Mouse (Mus musculus) midbrain, embryonic 10.5 days (tissue): Measurements from ENCODE around the gene Zfp2. TPM values are rescaled to one million over a fixed set of nuclear protein-coding genes. Genes with fewer than 3 reads are reported as not detected.

Source experiments
- DNase-seq: peaks from one replicate; pipeline ENCODE4 v3.0.0-alpha.2; 2017; ENCODE audit warnings: low spot score
- H3K27ac ChIP-seq: fragments of 300-500 bp; sonication (generic); replicated peaks from 2 replicates; pipeline ENCODE4 v1.5.1; 2016; ENCODE audit warnings: mild to moderate bottlenecking
- H3K27me3 ChIP-seq: fragments of 300-500 bp; sonication (generic); 2 replicates; pipeline ENCODE4 v1.6.1; 2016; ENCODE audit warnings: low read depth, mild to moderate bottlenecking; ENCODE audit not compliant: poor library complexity, severe bottlenecking
- H3K36me3 ChIP-seq: fragments of 300-500 bp; sonication (generic); 2 replicates; pipeline ENCODE4 v1.6.1; 2016; ENCODE audit warnings: mild to moderate bottlenecking, moderate library complexity
- H3K4me1 ChIP-seq: fragments of 300-500 bp; sonication (generic); 2 replicates; pipeline ENCODE4 v1.6.1; 2016
- H3K4me3 ChIP-seq: fragments of 300-500 bp; sonication (generic); 2 replicates; pipeline ENCODE4 v1.5.1; 2016; ENCODE audit warnings: mild to moderate bottlenecking, moderate library complexity
- H3K9me3 ChIP-seq: fragments of 300-500 bp; sonication (generic); replicated peaks from 2 replicates; pipeline ENCODE4 v1.6.1; 2016; ENCODE audit warnings: mild to moderate bottlenecking
- WGBS: fragments of 180-500 bp; shearing (Covaris S2); methylation state at CpG from one replicate; pipeline ENCODE4 v1.1.7; 2016; 5-methylcytosine and 5-hydroxymethylcytosine counted together
- polyA plus RNA-seq: library from polyadenylated mRNA; unstranded; fragments of >200 nt; fragmentation: Nextera tagmentation; extraction: Ambion mirVana; gene quantifications from 2 replicates; pipeline ENCODE4 v1.2.1, GENCODE M21; 2016

Gene Zfp2
- polyA plus RNA-seq: 25.1 and 29.9 TPM in 2 replicates

DNA sequence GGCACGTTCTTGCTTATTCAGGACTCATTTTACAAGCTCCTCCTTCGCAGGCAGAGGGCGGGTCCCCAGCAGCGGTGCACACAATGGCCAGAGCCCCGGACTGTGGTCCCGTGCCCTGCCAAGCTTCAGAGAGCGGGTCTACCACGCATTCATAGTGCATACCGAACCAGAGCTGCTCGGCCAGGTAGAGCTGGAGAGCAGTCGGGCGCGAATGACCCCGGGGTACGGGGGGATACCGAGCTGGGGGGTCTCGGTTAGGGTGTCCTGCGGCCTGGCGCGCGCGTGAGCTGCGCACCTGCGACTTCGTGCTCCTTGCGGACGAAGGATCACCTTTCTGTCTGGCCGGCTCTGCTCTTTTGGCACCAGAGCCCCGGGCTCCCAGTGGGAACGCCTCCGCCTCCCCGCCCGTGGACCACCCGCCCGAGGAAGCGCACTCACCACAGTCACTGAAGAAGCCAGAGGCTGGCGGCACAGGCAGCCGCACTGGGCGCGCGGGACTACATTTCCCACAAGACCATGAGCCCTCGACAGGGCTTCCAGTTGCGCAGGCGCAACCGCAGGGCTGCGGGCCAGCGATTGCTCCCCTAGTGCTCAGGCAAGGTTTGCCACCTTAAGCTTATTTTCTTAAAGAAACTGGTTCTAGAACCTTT lies at the start of gene Zfp2:
Gene Zfp2 (minus strand): TSS at position 495 of the 650 bp plus-strand sequence.
- under 1% methylated on average over 47 of the region's 47 CpGs for WGBS
- Histone ChIP-seq H3K4me3 (peak within 1 kb of the TSS; percentile 92), H3K36me3 (peaks cover 45% of the 10 kb centered on the region), H3K27me3 (no peaks in the 10 kb centered on the region), H3K4me1 (no peaks in the 10 kb centered on the region), H3K9me3 (peaks cover 34% of the 10 kb centered on the region), H3K27ac (peak within 1 kb of the TSS; percentile 98)
- DNase-seq: peak; percentile 92

DNA sequence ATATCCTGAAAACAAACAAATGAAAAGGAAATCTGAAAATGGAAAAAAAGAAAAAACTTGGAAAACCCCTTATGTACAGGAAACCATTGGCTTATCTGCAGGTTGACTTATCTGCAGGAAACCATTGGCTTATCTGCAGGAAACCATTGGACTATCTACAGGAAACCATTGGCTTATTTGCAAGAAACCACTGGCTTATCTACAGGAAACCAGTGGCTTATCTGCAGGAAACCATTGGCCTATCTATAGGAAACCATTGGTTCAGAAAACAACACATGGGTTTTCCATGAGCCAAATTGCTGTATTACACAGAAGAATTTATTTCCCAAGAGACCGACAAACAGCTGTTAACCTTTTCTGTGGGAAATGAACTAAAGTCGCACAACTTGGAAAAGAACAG lies 48.9 kb upstream of the Zfp2 start:
- DNase-seq: no peak
- Histone ChIP-seq H3K9me3 (no peaks in the 10 kb centered on the region), H3K4me1 (peaks cover 4% of the 10 kb centered on the region), H3K4me3 (no peak overlapping the region), H3K27me3 (no peaks in the 10 kb centered on the region), H3K36me3 (no peaks in the 10 kb centered on the region), H3K27ac (no peak overlapping the region)
- WGBS: 88% methylated on average over 2 of the region's 2 CpGs

DNA sequence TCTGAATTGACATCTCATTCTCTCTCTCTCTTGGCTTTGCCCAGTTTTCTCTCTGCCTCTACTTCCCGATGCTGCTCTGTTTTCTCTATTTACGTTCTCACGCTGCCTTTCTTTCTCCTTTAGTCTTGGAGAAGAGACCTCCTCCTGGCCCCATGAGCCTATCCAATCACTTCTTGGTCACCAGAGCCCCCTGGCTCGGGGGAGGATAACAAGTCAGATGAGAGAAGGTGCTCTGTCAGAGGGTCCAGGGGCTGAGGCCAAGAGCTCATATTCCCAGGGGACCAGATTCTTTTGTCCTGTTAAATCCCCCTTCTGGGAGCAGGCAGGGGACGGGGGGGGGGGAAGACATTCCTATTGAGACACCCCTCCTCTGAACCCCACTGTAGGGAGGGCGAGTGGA lies 37.7 kb upstream of the Zfp2 start, which contains the start of gene Prop1:
Gene Prop1 (minus strand): TSS at position 101 of the 400 bp plus-strand sequence.
- no peak for DNase-seq
- peaks cover 5% of the 10 kb centered on the region; the same call in 1 of the 2 replicates for H3K27me3 ChIP-seq
- no peaks in the 10 kb centered on the region for H3K4me1 ChIP-seq
- no peak within 1 kb of the TSS for H3K27ac ChIP-seq
- no peaks in the 10 kb centered on the region for H3K9me3 ChIP-seq
- H3K36me3 ChIP-seq: no peaks in the 10 kb centered on the region
- H3K4me3 ChIP-seq: no peak within 1 kb of the TSS
- 68% methylated on average over 6 of the region's 6 CpGs for WGBS

DNA sequence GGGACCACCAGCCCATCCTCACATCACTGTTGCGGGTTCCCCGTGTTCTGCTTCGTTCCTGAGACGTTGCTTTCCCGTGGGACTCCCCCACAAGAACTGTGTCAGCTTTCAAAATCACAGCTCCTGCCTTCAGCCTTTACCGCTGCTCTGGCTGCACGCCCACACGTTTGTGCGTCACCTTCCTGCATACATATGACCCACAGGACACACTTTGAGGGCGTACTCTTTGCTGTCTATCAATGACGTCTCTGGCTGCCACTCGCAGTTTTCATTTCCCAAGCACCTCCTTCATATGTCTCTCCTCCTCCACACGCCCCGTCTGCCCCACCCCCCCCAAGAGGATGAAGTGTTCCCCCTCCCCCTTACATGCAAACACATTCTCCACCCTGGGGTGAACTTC lies 36.3 kb upstream of the Zfp2 start:
- peaks cover 5% of the 10 kb centered on the region; the same call in 1 of the 2 replicates for H3K27me3 ChIP-seq
- no peak overlapping the region for H3K4me3 ChIP-seq
- 84% methylated on average over 14 of the region's 14 CpGs for WGBS
- H3K36me3 ChIP-seq: no peaks in the 10 kb centered on the region
- H3K9me3 ChIP-seq: no peaks in the 10 kb centered on the region
- DNase-seq: no peak
- no peaks in the 10 kb centered on the region for H3K4me1 ChIP-seq
- H3K27ac ChIP-seq: no peak overlapping the region

DNA sequence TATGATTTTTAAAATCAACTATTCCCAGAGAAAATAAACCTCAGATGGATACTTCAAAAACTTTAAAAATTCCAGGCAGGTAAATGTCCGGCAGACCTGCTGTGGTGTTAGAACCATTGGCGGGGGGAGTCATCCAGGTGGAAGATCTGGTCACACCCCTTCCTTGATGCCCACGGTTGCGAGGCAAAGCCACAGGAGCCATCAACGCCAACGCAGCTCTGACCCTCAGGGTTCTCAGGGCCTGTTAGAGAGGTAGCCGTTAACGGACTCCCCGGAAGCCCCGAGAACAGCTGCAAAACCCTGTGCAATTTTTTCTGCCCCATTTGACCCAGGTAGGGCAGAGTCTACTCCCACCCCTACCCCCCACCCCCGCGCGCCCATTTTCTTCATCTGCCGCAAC lies 27.5 kb upstream of the Zfp2 start, which contains the start of gene 4933414I15Rik:
Gene 4933414I15Rik (minus strand): TSS at position 260 of the 400 bp plus-strand sequence.
- WGBS: 81% methylated on average over 14 of the region's 14 CpGs
- H3K4me3 ChIP-seq: no peak within 1 kb of the TSS
- H3K27me3 ChIP-seq: no peaks in the 10 kb centered on the region
- H3K27ac ChIP-seq: no peak within 1 kb of the TSS
- no peaks in the 10 kb centered on the region for H3K36me3 ChIP-seq
- no peaks in the 10 kb centered on the region for H3K9me3 ChIP-seq
- DNase-seq: no peak
- no peaks in the 10 kb centered on the region for H3K4me1 ChIP-seq

DNA sequence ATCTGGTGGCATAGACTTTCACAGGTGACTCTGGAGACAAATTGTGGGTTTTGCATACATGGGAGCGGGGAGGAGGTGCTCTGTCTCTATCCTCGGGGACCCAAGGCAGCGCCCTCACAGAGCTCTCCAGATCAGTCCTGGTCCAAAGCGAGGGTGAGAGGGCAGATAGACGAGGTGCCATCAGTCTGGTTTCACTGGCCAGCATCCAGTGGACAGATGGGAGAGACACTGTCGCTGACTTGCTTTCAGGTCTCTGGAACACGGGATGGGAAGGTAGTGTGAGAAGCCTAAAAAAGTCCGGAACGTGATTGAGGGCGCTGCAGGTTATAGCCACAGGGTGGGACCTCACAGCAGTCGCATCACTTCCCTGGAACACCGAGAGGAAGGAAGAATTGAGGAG lies 26.4 kb upstream of the Zfp2 start:
- WGBS: 69% methylated on average over 12 of the region's 12 CpGs
- no peak for DNase-seq
- H3K27me3 ChIP-seq: no peaks in the 10 kb centered on the region

DNA sequence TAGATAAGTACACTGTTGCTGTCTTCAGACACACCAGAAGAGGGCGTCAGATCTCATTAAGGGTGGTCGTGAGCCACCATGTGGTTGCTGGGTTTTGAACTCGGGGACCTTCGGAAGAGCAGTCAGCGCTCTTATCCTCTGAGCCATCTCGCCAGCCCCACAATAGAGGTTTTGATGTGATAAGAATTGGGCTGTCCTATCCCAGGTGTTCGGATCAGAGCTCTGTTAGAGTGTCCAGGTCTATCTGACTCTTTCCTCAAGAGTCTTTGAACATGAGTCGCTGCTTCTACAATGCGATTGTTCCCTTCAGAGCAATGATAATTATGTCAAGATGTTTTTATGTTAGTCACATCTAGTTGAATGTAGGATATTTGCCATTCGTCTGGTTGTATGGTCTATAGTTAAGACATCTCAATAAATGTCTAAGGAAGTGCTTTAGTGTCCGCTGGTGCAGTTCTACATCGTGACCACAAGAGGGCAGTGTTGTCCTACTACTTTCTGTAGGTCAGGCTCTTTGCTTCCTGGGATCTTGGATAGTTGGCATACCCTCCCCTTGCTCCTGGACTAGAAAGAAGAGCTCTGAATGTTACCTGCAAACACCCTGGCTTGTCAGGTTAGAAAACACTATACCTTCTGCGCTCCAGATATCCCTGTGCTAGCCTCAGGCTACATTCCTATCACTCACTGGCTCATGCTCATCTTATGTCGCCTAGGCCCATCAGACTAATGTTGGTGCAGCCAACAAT lies 23.8 kb upstream of the Zfp2 start:
- Histone ChIP-seq H3K27ac (no peak overlapping the region), H3K36me3 (no peaks in the 10 kb centered on the region), H3K4me3 (no peak overlapping the region), H3K27me3 (no peaks in the 10 kb centered on the region), H3K9me3 (no peaks in the 10 kb centered on the region), H3K4me1 (no peaks in the 10 kb centered on the region)
- peak; percentile 40 for DNase-seq
- 34% methylated on average over 14 of the region's 14 CpGs for WGBS

More for the DNA sequence above, 26.4 kb upstream of the Zfp2 start:
- no peaks in the 10 kb centered on the region for H3K9me3 ChIP-seq
- no peak overlapping the region for H3K4me3 ChIP-seq
- H3K4me1 ChIP-seq: no peaks in the 10 kb centered on the region
- H3K36me3 ChIP-seq: no peaks in the 10 kb centered on the region
- H3K27ac ChIP-seq: no peak overlapping the region

DNA sequence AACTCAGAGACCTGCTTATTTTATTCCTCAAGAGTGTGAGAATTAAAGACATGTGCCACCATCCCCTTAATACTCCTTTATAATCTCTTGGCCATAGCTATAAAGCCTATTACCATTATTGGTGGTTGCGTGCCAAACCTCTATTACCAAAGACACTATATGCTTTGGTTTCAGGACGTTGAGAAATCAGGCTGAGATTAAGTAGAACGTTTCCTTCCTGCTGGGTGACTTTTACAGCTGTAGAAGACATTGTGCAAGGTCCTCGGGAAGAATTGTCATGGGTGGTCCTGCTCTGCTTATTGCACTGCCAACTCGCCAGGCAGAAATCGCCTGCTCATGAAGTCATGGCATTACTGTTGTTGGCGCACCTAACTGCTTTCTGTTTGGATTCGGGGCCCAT lies 22.5 kb upstream of the Zfp2 start:
- no peak overlapping the region for H3K27ac ChIP-seq
- DNase-seq: no peak
- H3K4me3 ChIP-seq: no peak overlapping the region
- H3K36me3 ChIP-seq: no peaks in the 10 kb centered on the region
- H3K9me3 ChIP-seq: no peaks in the 10 kb centered on the region
- H3K4me1 ChIP-seq: no peaks in the 10 kb centered on the region
- H3K27me3 ChIP-seq: no peaks in the 10 kb centered on the region
- 86% methylated on average over 8 of the region's 8 CpGs for WGBS

DNA sequence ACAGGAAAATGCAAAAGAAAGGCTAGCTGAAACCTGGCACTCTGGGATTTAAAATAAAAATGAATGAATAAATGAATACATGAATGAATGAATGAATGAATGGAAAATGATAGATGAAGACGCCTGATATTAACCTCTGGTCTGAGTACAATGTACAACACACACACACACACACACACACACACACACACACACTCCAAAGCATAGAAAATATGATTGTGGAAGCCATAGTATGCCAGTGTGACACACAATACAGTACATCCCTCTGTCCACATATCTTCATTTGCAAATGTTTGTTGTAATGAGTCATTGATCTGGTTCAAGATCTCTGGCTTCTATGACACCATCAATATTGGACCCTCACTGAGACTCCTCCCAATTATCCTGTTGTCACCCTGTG lies 16.1 kb upstream of the Zfp2 start:
- Histone ChIP-seq H3K36me3 (no peaks in the 10 kb centered on the region), H3K4me1 (peaks cover 18% of the 10 kb centered on the region), H3K9me3 (no peaks in the 10 kb centered on the region), H3K4me3 (peak overlapping the region; percentile 69), H3K27me3 (peaks cover 18% of the 10 kb centered on the region), H3K27ac (peak overlapping the region; percentile 87)
- DNase-seq: no peak
- WGBS: 85% methylated on average over 1 of the region's 1 CpGs

DNA sequence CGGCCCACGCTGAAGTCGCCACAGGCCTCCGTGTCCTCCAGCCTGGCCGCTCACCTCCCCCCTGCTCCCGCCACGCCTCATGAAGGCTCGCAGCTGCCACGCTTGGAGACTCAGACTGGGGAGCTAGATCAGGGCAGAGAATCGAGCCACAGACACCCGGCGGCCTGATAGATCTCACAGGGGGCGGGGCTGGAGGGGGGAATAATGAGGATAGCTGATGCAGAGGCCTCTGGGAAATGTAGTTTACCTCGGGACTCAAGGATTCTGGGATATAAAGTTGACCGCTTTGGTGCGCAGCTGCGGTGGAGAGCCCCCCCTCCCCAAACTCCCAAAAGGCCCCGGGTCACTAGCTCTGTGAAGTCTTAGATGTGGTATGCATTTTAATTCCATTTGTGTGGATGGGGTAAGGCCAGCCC lies 15.5 kb upstream of the Zfp2 start, which contains the start of gene Zfp354b:
Gene Zfp354b (minus strand): TSS at position 183 of the 416 bp plus-strand sequence.
- Histone ChIP-seq H3K36me3 (no peaks in the 10 kb centered on the region), H3K9me3 (no peaks in the 10 kb centered on the region), H3K27ac (peak within 1 kb of the TSS; percentile 87), H3K27me3 (peaks cover 18% of the 10 kb centered on the region), H3K4me1 (peaks cover 18% of the 10 kb centered on the region), H3K4me3 (peak within 1 kb of the TSS; percentile 69)
- DNase-seq: peak; percentile 91
- under 1% methylated on average over 18 of the region's 18 CpGs for WGBS

DNA sequence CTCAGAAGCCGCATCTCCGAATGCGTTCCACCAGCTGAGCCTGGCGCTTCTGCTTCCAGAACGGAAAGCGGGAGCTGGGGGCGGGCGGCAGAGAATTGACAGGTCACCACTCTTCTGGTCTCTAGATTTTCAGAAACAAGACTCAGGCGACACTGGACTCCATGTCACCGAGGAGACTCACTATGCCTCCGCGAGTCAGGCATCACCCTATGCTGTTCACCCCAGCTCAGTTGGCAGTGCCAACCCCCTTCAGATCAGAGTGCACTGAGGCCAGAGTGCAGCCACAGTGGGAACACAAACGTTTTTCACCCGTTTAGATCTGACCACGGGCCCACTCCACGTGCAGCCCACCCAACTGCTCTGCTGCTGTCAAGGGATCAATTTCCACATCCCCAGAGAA lies 15.1 kb upstream of the Zfp2 start:
- Histone ChIP-seq H3K4me1 (peaks cover 18% of the 10 kb centered on the region), H3K36me3 (no peaks in the 10 kb centered on the region), H3K4me3 (peak overlapping the region; percentile 69), H3K27ac (peak overlapping the region; percentile 87), H3K9me3 (no peaks in the 10 kb centered on the region), H3K27me3 (peaks cover 18% of the 10 kb centered on the region)
- 4% methylated on average over 16 of the region's 16 CpGs for WGBS
- no peak for DNase-seq

DNA sequence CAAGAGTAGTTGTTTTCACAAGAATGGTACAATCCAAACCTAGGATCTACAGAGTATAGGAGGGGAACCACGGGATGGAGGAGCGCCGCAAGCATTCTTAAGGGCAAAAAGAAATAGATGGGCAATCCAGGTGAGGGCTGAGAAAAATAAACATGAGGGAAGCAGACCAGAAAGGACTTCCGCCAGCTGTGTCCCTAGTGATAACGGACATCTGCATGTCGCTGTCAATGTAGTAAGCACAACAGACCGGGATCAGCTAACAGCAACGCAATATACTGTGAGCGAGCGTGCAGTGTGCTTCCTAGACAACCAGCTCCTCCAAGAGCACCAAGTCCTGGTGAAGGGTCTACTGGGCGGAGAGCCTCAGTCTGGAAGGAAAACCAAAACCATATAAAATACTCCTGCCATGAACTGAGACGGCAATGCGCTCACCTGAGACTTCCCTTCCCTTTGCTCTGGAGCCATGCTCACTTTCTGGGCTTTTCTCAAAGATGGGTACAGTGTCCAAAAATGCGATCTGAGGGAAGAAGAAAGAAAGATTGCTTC lies 14.6 kb upstream of the Zfp2 start:
- Histone ChIP-seq H3K27ac (peak overlapping the region; percentile 87), H3K36me3 (no peaks in the 10 kb centered on the region), H3K4me1 (peaks cover 18% of the 10 kb centered on the region), H3K9me3 (no peaks in the 10 kb centered on the region), H3K4me3 (peak overlapping the region; percentile 69), H3K27me3 (peaks cover 18% of the 10 kb centered on the region)
- 34% methylated on average over 14 of the region's 14 CpGs for WGBS
- DNase-seq: no peak

DNA sequence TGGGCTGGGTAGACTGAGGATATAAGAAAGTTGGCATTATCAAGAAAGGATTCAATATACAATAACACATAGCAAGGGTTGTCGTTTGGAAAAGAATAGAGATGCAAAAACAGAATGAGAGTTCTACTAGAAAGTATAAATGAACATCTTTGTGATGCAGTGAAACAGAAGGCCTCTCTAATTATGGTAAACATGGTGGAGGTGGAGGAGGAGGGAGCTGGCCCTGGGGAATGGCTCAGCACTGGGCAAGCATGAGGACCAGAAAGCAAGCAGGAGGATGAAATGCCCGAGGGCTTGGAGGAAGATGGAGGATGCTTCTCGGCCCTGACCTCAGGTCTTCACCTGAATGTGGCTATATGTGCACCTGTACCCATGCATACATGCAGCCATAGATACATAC lies 1.5 kb downstream of the Zfp2 start:
- peaks cover 58% of the 10 kb centered on the region for H3K36me3 ChIP-seq

More for the DNA sequence above, 1.5 kb downstream of the Zfp2 start:
- peaks cover 44% of the 10 kb centered on the region for H3K9me3 ChIP-seq
- H3K27me3 ChIP-seq: no peaks in the 10 kb centered on the region
- no peak overlapping the region for H3K4me3 ChIP-seq
- DNase-seq: no peak
- 88% methylated on average over 3 of the region's 3 CpGs for WGBS
- no peak overlapping the region for H3K27ac ChIP-seq
- no peaks in the 10 kb centered on the region for H3K4me1 ChIP-seq
